Mouse (Mus musculus) ES-E14 (cell line): ENCODE data around the gene Uox. TPM values are rescaled to one million over a fixed set of nuclear protein-coding genes. Genes with fewer than 3 reads are reported as not detected.
A peak's percentile ranks its signal among the peaks of the same experiment; 100 is the strongest.

ENCODE experiments used
- DNase-seq: peaks from one replicate; pipeline ENCODE4 v3.0.0-alpha.2; 2013; ENCODE audit warnings: low read depth, low spot score
- H3K27ac ChIP-seq: 2 replicates; pipeline ENCODE4 v1.5.1; 2012; ENCODE audit warnings: low read depth, mild to moderate bottlenecking, low read length, moderate library complexity, mixed read lengths; ENCODE audit not compliant: poor library complexity, insufficient read depth, severe bottlenecking
- H3K36me3 ChIP-seq: 2 replicates; pipeline ENCODE4 v1.6.1; 2012; ENCODE audit warnings: mild to moderate bottlenecking, low read length, moderate library complexity, mixed read lengths; ENCODE audit not compliant: control insufficient read depth, poor library complexity, insufficient read depth, severe bottlenecking
- H3K4me1 ChIP-seq, 2 experiments: fragments of 150-350 bp in 1 of 2; sonication (generic) in 1 of 2; 2 replicates each; pipeline ENCODE4 v1.6.1; 2012; ENCODE audit warnings: low read length in 2 of 2, mild to moderate bottlenecking in 1 of 2, mixed read lengths in 1 of 2; ENCODE audit not compliant: control insufficient read depth in 2 of 2, insufficient read depth in 2 of 2, poor library complexity in 1 of 2
- H3K4me3 ChIP-seq, 2 experiments: fragments of 150-350 bp in 1 of 2; sonication (generic) in 1 of 2; 2 replicates each; pipeline ENCODE4 v1.5.1; 2012; ENCODE audit warnings: low read length in 2 of 2, low read depth in 1 of 2, mild to moderate bottlenecking in 1 of 2, mixed read lengths in 1 of 2; ENCODE audit not compliant: insufficient read depth in 1 of 2, poor library complexity in 1 of 2, severe bottlenecking in 1 of 2
- H3K9ac ChIP-seq: 2 replicates; pipeline ENCODE4 v1.6.1; 2012; ENCODE audit warnings: low read depth, mild to moderate bottlenecking, low read length, mixed read lengths; ENCODE audit not compliant: poor library complexity, insufficient read depth, severe bottlenecking
- H3K9me3 ChIP-seq: fragments of 150-350 bp; sonication (generic); 2 replicates; pipeline ENCODE4 v1.6.1; 2012; ENCODE audit warnings: low read depth, mild to moderate bottlenecking, low read length; ENCODE audit not compliant: control insufficient read depth, insufficient read depth
- CHD2 ChIP-seq: IDR thresholded peaks from 2 replicates; pipeline ENCODE4 v1.6.1; 2014; ENCODE audit warnings: mild to moderate bottlenecking, low read depth, low read length, inconsistent platforms
- HCFC1 ChIP-seq: IDR thresholded peaks from 2 replicates; pipeline ENCODE4 v1.6.1; 2012; ENCODE audit warnings: low read length, inconsistent platforms, borderline replicate concordance; ENCODE audit not compliant: insufficient read depth
- MAFK ChIP-seq: IDR thresholded peaks from 2 replicates; pipeline ENCODE4 v1.6.1; 2014; ENCODE audit warnings: mild to moderate bottlenecking, low read depth, low read length, inconsistent platforms; ENCODE audit not compliant: insufficient read depth
- ZC3H11A ChIP-seq: IDR thresholded peaks from 2 replicates; pipeline ENCODE4 v1.6.1; 2012; ENCODE audit warnings: low read depth, mild to moderate bottlenecking, inconsistent platforms, low read length, borderline replicate concordance
- ZNF384 ChIP-seq: IDR thresholded peaks from 2 replicates; pipeline ENCODE4 v1.6.1; 2012; ENCODE audit warnings: low read depth, low read length, inconsistent platforms
- in situ Hi-C, 2 experiments: fragments of 600-800 bp; cut with MboI; formaldehyde crosslinking; loops; one replicate each; pipeline ENCODE4 v1.15.1; 2025; ENCODE audit warnings: low sequenced_read_pairs in 2 of 2, inconsistent platforms in 1 of 2; ENCODE audit not compliant: unreplicated experiment in 2 of 2
- total RNA-seq: library from RNA; depleted of rRNA; stranded (reverse); fragments of 300-350 nt; gene quantifications from 2 replicates; pipeline ENCODE4 v1.2.3, GENCODE M21; 2012

The Uox gene
- total RNA-seq, 1 experiment: not detected

- TF ChIP-seq ZNF384: no peak
- no peak for TF ChIP-seq HCFC1
- no peak for TF ChIP-seq ZC3H11A
- no peak for TF ChIP-seq CHD2
- TF ChIP-seq MAFK: no peak
- H3K36me3 ChIP-seq: no peaks in the 10 kb centered on the region
- H3K9ac ChIP-seq: no peak overlapping the region
- H3K4me1 ChIP-seq: no peaks in the 10 kb centered on the region; a peak in 1 of 4 replicates
- no peaks in the 10 kb centered on the region for H3K9me3 ChIP-seq
- H3K27ac ChIP-seq: no peak overlapping the region
- in situ Hi-C loops: no loop called here
- H3K4me3 ChIP-seq: no peak overlapping the region
- DNase-seq: no peak
Measured at GRCm38 (mm10) chr3:146604647-146605046, 34.4 kb downstream of the Uox start.

GRCm38 (mm10) chr3:146607368-146607767, 37.1 kb downstream of the Uox start:
- H3K9ac ChIP-seq: no peak overlapping the region
- H3K9me3 ChIP-seq: no peaks in the 10 kb centered on the region
- peaks cover 0 to 3% of the 10 kb centered on the region in 2 experiments; a peak in 2 of 4 replicates for H3K4me1 ChIP-seq
- no peaks in the 10 kb centered on the region for H3K36me3 ChIP-seq
- H3K4me3 ChIP-seq: no peak overlapping the region
- no peak for TF ChIP-seq HCFC1
- no peak for TF ChIP-seq ZNF384
- TF ChIP-seq ZC3H11A: no peak
- TF ChIP-seq MAFK: no peak
- no peak for TF ChIP-seq CHD2
- in situ Hi-C loops: no loop called here
- H3K27ac ChIP-seq: no peak overlapping the region
- DNase-seq: no peak

- H3K4me1 ChIP-seq: peaks cover 0 to 3% of the 10 kb centered on the region in 2 experiments; a peak in 2 of 4 replicates
- no peak overlapping the region for H3K4me3 ChIP-seq
- no peak overlapping the region for H3K9ac ChIP-seq
- TF ChIP-seq ZNF384 (no peak), ZC3H11A (no peak), HCFC1 (no peak), MAFK (no peak), CHD2 (no peak)
- no peaks in the 10 kb centered on the region for H3K36me3 ChIP-seq
- H3K9me3 ChIP-seq: no peaks in the 10 kb centered on the region
- in situ Hi-C loops: no loop called here
- DNase-seq: no peak
- no peak overlapping the region for H3K27ac ChIP-seq
Measured at GRCm38 (mm10) chr3:146610322-146610721, 40.1 kb downstream of the Uox start.

- peak; percentile 38 for DNase-seq
- Histone ChIP-seq H3K9me3 (no peaks in the 10 kb centered on the region), H3K4me1 (peaks cover 0 to 3% of the 10 kb centered on the region in 2 experiments; a peak in 2 of 4 replicates), H3K9ac (no peak overlapping the region), H3K27ac (no peak overlapping the region), H3K36me3 (no peaks in the 10 kb centered on the region), H3K4me3 (no peak overlapping the region)
- in situ Hi-C loops: no loop called here
- no peak for TF ChIP-seq ZNF384
- no peak for TF ChIP-seq MAFK
- no peak for TF ChIP-seq HCFC1
- TF ChIP-seq ZC3H11A: no peak
- TF ChIP-seq CHD2: no peak
Measured at GRCm38 (mm10) chr3:146611261-146611660, 41.0 kb downstream of the Uox start.

GRCm38 (mm10) chr3:146611821-146612220, 41.6 kb downstream of the Uox start:
- DNase-seq: no peak
- Histone ChIP-seq H3K36me3 (no peaks in the 10 kb centered on the region), H3K27ac (no peak overlapping the region), H3K9me3 (no peaks in the 10 kb centered on the region), H3K4me1 (peaks cover 0 to 3% of the 10 kb centered on the region in 2 experiments; a peak in 2 of 4 replicates), H3K4me3 (no peak overlapping the region), H3K9ac (no peak overlapping the region)
- TF ChIP-seq CHD2: no peak
- no peak for TF ChIP-seq ZNF384
- TF ChIP-seq MAFK: no peak
- no peak for TF ChIP-seq HCFC1
- TF ChIP-seq ZC3H11A: no peak
- in situ Hi-C loops: no loop called here
